Mouse (Mus musculus) myocyte (in vitro differentiated cells): ENCODE data around the gene Klf15. TPM values are rescaled to one million over a fixed set of nuclear protein-coding genes. Genes with fewer than 3 reads are reported as not detected.
A peak's percentile ranks its signal among the peaks of the same experiment; 100 is the strongest.

Source experiments
- H3K27me3 ChIP-seq: one replicate; pipeline ENCODE4 v1.6.1; 2011; ENCODE audit not compliant: control insufficient read depth, insufficient read depth, insufficient read length
- H3K36me3 ChIP-seq: one replicate; pipeline ENCODE4 v1.6.1; 2011; ENCODE audit not compliant: control insufficient read depth, insufficient read depth
- H3K4me2 ChIP-seq: one replicate; pipeline ENCODE4 v1.6.1; 2011; ENCODE audit warnings: low read depth, control low read depth
- H3K4me3 ChIP-seq: one replicate; pipeline ENCODE4 v1.5.1; 2011; ENCODE audit warnings: mild to moderate bottlenecking, control low read depth, moderate library complexity
- H3K79me2 ChIP-seq: one replicate; pipeline ENCODE4 v1.6.1; 2011; ENCODE audit not compliant: control insufficient read depth, insufficient read depth
- H3ac ChIP-seq: one replicate; pipeline ENCODE4 v1.6.1; 2011; ENCODE audit not compliant: control insufficient read depth, insufficient read length
- CEBPB ChIP-seq: IDR thresholded peaks from 2 replicates; pipeline ENCODE4 v1.6.1; 2011; ENCODE audit warnings: mild to moderate bottlenecking, moderate library complexity; ENCODE audit not compliant: poor library complexity, insufficient read depth, severe bottlenecking
- E2F4 ChIP-seq: IDR thresholded peaks from one replicate; pipeline ENCODE4 v1.6.1; 2011; ENCODE audit warnings: mild to moderate bottlenecking, control low read depth, moderate library complexity; ENCODE audit not compliant: insufficient read depth
- MAX ChIP-seq: IDR thresholded peaks from one replicate; pipeline ENCODE4 v1.6.1; 2011; ENCODE audit warnings: low read depth, mild to moderate bottlenecking, control low read depth
- MYOD1 ChIP-seq, 3 experiments: IDR thresholded peaks; one replicate each; pipeline ENCODE4 v1.6.1; 2011; ENCODE audit warnings: control low read depth in 2 of 3, low read depth in 2 of 3, mild to moderate bottlenecking in 2 of 3, moderate library complexity in 1 of 3; ENCODE audit not compliant: insufficient read length in 2 of 3, control insufficient read depth in 1 of 3
- MYOG ChIP-seq, 3 experiments: IDR thresholded peaks; one replicate each; pipeline ENCODE4 v1.6.1; 2011; ENCODE audit warnings: control low read depth in 2 of 3, low read depth in 2 of 3, mild to moderate bottlenecking in 2 of 3; ENCODE audit not compliant: insufficient read length in 2 of 3, control insufficient read depth in 1 of 3, insufficient read depth in 1 of 3
- POLR2A ChIP-seq: IDR thresholded peaks from one replicate; pipeline ENCODE4 v1.6.1; 2011; ENCODE audit warnings: low read depth, mild to moderate bottlenecking, control low read depth, moderate library complexity; ENCODE audit not compliant: insufficient read length
- POLR2AphosphoS2 ChIP-seq: IDR thresholded peaks from one replicate; pipeline ENCODE4 v1.6.1; 2011; ENCODE audit warnings: low read depth, control low read depth; ENCODE audit not compliant: insufficient read length
- REST ChIP-seq: IDR thresholded peaks from one replicate; pipeline ENCODE4 v1.6.1; 2011; ENCODE audit warnings: mild to moderate bottlenecking, control low read depth, moderate library complexity; ENCODE audit not compliant: insufficient read depth, insufficient read length
- SRF ChIP-seq: IDR thresholded peaks from one replicate; pipeline ENCODE4 v1.6.1; 2011; ENCODE audit warnings: low read depth; ENCODE audit not compliant: control insufficient read depth, insufficient read length
- TCF12 ChIP-seq: IDR thresholded peaks from one replicate; pipeline ENCODE4 v1.6.1; 2011; ENCODE audit warnings: mild to moderate bottlenecking, control low read depth; ENCODE audit not compliant: poor library complexity, insufficient read depth, severe bottlenecking
- TCF3 ChIP-seq: IDR thresholded peaks from one replicate; pipeline ENCODE4 v1.6.1; 2011; ENCODE audit warnings: low read depth, control low read depth; ENCODE audit not compliant: insufficient read length
- USF1 ChIP-seq: IDR thresholded peaks from one replicate; pipeline ENCODE4 v1.6.1; 2011; ENCODE audit warnings: low read depth, mild to moderate bottlenecking, control low read depth, moderate library complexity
- polyA plus RNA-seq: library from polyadenylated mRNA; unstranded; fragments of >200 nt; fragmentation: generic; extraction: Trizol; gene quantifications from one replicate; pipeline ENCODE4 v1.2.1, GENCODE M21; 2012; ENCODE audit warnings: missing spikeins

Gene Klf15
- polyA plus RNA-seq, 1 experiment = 1.8 TPM

DNA sequence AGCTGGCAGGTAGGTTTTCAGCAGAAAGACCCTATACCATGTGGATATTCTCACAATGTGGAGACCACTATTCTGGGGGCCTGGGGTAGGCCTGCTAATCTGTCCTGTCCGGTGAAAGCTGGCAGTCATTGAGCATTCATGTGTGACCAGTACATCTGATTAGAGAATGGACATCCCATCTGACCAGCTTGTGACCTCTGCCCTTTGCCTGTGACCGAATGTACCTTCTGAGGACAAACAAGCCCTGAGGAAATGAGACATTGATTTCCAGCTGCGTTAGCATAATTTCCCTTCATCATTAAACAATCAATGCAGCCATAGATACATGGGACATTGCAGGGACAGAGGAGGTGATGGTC is 13.5 kb downstream of the Klf15 start:
- Histone ChIP-seq H3K27me3 (peaks cover 27% of the 10 kb centered on the region), H3ac (no peak overlapping the region), H3K79me2 (no peaks in the 10 kb centered on the region), H3K36me3 (no peaks in the 10 kb centered on the region), H3K4me3 (no peak overlapping the region), H3K4me2 (no peak overlapping the region)
- TF ChIP-seq USF1 = no peak
- no peak for TF ChIP-seq TCF12
- no peak for TF ChIP-seq POLR2AphosphoS2
- TF ChIP-seq MAX = no peak
- no peak for TF ChIP-seq TCF3
- TF ChIP-seq MYOG (IDR thresholded peaks at IDR 0.05; ENCODE audit: control insufficient read depth in 1 of 3, insufficient read depth in 1 of 3, insufficient read length in 2 of 3, low read depth in 2 of 3) = no peak
- no peak for TF ChIP-seq CEBPB

DNA sequence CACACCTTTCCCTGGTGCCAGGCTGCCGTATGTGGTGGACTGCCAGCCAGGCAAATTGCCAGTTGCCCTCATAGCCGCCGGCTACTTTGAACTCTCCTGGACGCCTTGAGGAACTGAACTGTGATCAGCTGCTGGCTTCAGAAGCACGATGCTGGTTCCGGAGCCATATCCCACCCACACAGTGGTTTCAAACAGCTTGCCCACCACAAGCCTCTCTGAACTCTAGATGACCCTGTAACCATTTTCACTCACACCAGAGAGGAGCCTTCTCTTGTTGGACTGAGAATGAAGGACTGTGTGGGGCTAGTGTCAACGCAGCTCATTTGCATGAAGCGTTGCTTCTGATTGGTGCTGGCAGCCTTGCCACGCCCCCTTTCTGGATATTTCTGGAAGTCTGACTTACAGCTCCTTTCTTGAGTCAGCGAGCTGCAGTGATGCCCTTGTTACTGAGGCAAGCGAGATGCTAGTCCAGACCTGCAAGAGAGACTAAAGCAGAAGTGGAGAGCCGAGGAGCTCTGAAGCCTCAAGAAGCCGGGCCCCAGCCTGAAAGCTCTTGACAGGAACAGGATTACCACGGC is 14.7 kb downstream of the Klf15 start:
- no peaks in the 10 kb centered on the region for H3K36me3 ChIP-seq
- no peak overlapping the region for H3K4me3 ChIP-seq
- peak in 1 of 3 experiments; percentile 11 for TF ChIP-seq MYOG (IDR thresholded peaks at IDR 0.05; ENCODE audit: control insufficient read depth in 1 of 3, insufficient read depth in 1 of 3, insufficient read length in 2 of 3, low read depth in 2 of 3)
- TF ChIP-seq TCF3 = no peak
- TF ChIP-seq MYOD1 (IDR thresholded peaks at IDR 0.05; ENCODE audit: control insufficient read depth in 1 of 3, insufficient read length in 2 of 3, low read depth in 2 of 3) = peak in 1 of 3 experiments; percentile 27
- TF ChIP-seq USF1 = no peak
- peaks cover 21% of the 10 kb centered on the region for H3K27me3 ChIP-seq
- no peak overlapping the region for H3ac ChIP-seq
- no peaks in the 10 kb centered on the region for H3K79me2 ChIP-seq
- peak overlapping the region; percentile 30 for H3K4me2 ChIP-seq

DNA sequence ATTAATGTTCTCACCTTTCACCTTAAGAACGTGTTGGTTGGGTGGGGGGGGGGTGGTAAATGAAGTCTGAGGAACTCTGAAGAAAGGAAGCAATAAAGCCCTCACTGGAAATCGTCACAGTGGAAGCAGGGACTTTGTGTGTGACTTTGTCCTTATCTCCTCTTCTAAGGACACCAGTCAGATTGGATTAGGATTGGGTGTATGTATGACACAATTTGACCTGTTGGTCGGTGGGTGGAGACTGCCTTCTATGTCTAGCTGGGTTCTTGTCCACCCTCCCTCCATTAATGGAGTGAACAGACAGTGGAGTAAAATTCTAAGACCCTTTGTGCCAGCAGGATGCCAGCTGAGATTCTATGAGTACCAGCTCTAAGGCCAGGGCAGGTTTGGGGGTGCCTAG is 21.9 kb downstream of the Klf15 start:
- Histone ChIP-seq H3K4me3 (no peak overlapping the region), H3K27me3 (peaks cover 6% of the 10 kb centered on the region), H3K36me3 (no peaks in the 10 kb centered on the region), H3K79me2 (no peaks in the 10 kb centered on the region), H3ac (no peak overlapping the region), H3K4me2 (no peak overlapping the region)
- TF ChIP-seq CEBPB (no peak), POLR2AphosphoS2 (no peak), TCF3 (no peak), SRF (no peak), USF1 (no peak), MYOD1 (IDR thresholded peaks at IDR 0.05; ENCODE audit: control insufficient read depth in 1 of 3, insufficient read length in 2 of 3, low read depth in 2 of 3) (no peak), POLR2A (no peak), REST (no peak), E2F4 (no peak), MYOG (IDR thresholded peaks at IDR 0.05; ENCODE audit: control insufficient read depth in 1 of 3, insufficient read depth in 1 of 3, insufficient read length in 2 of 3, low read depth in 2 of 3) (no peak)

DNA sequence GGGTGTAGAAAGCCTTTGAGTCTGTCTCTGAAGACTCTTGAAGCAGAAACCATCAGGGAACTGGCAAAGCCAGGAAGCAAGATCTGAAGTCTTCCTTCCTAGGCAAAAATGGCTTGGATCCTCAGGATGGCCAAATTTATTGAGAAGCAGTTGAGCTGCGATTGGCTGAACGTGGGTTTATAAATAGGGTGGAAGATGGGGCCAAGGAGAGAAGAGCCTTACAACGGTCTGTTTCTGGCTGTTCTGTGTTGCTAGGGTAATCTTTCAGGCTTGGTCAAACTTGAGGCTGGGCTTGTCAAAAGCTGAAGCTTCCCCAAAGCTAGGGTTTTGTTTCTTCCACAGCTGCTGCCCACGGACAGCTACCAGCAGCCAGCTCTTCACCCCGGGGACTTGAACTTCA is 22.5 kb downstream of the Klf15 start:
- H3K27me3 ChIP-seq = peaks cover 6% of the 10 kb centered on the region
- no peaks in the 10 kb centered on the region for H3K79me2 ChIP-seq
- no peak overlapping the region for H3K4me3 ChIP-seq
- no peak for TF ChIP-seq POLR2A
- TF ChIP-seq MYOD1 (IDR thresholded peaks at IDR 0.05; ENCODE audit: control insufficient read depth in 1 of 3, insufficient read length in 2 of 3, low read depth in 2 of 3) = no peak
- no peak for TF ChIP-seq TCF3
- TF ChIP-seq MAX = no peak
- no peak for TF ChIP-seq REST
- no peak for TF ChIP-seq TCF12
- no peak for TF ChIP-seq POLR2AphosphoS2
- TF ChIP-seq MYOG (IDR thresholded peaks at IDR 0.05; ENCODE audit: control insufficient read depth in 1 of 3, insufficient read depth in 1 of 3, insufficient read length in 2 of 3, low read depth in 2 of 3) = no peak
- TF ChIP-seq USF1 = no peak
- TF ChIP-seq CEBPB = no peak
- TF ChIP-seq SRF = no peak
- no peak for TF ChIP-seq E2F4
- H3K36me3 ChIP-seq = no peaks in the 10 kb centered on the region
- no peak overlapping the region for H3K4me2 ChIP-seq
- no peak overlapping the region for H3ac ChIP-seq

GRCm38 (mm10) chr6:90486176-90486921 is 24.0 kb downstream of the Klf15 start, which contains the start of gene Aldh1l1:
Gene Aldh1l1 (plus strand): TSS chr6:90486427.
- TF ChIP-seq E2F4 (no peak), USF1 (no peak), MAX (no peak), REST (no peak), MYOD1 (IDR thresholded peaks at IDR 0.05; ENCODE audit: control insufficient read depth in 1 of 3, insufficient read length in 2 of 3, low read depth in 2 of 3) (no peak), SRF (no peak), MYOG (IDR thresholded peaks at IDR 0.05; ENCODE audit: control insufficient read depth in 1 of 3, insufficient read depth in 1 of 3, insufficient read length in 2 of 3, low read depth in 2 of 3) (no peak), POLR2AphosphoS2 (no peak), TCF12 (no peak), CEBPB (no peak), TCF3 (no peak), POLR2A (no peak)
- H3K79me2 ChIP-seq = no peaks in the 10 kb centered on the region
- H3K27me3 ChIP-seq = peaks cover 11% of the 10 kb centered on the region
- no peak within 1 kb of the TSS for H3K4me3 ChIP-seq
- no peaks in the 10 kb centered on the region for H3K36me3 ChIP-seq
- H3K4me2 ChIP-seq = no peak within 1 kb of the TSS
- H3ac ChIP-seq = no peak within 1 kb of the TSS
